22 mouse cellular contexts compared by ENCODE assay signal in genomic region chr1:71418467-71418866, GRCm38 (mm10). TPM values are rescaled to one million over a fixed set of nuclear protein-coding genes. Genes with fewer than 3 reads are reported as not detected.
DNase-seq lines count a peak whose midpoint lies in the region; ATAC-seq and TF ChIP-seq lines count a peak whose summit lies in the region.
"Had no signal": no experiment of that assay in that cellular context is flagged by ENCODE, and none has a peak within 500 bp of the region (broad histone marks: within the 10 kb centered on the region; RNA-seq: fewer than 3 reads in every experiment).

No protein-coding gene starts in this region.

- no peaks in the 10 kb centered on the region for H3K9me3 ChIP-seq in forebrain, embryonic 15.5 days
- H3K9me3 ChIP-seq in forebrain, embryonic 12.5 days, result no peaks in the 10 kb centered on the region
- no peaks in the 10 kb centered on the region for H3K9me3 ChIP-seq in hindbrain, postnatal 0 days (ENCODE audit: low read length)
- no peaks in the 10 kb centered on the region for H3K9me3 ChIP-seq in hindbrain, embryonic 11.5 days (ENCODE audit: control insufficient read depth, low read length)
- H3K9me3 ChIP-seq: embryonic facial prominence, embryonic 15.5 days; limb, embryonic 12.5 days; liver, embryonic 15.5 days; neural tube, embryonic 15.5 days had no signal

- no peak overlapping the region for H3K9ac ChIP-seq in forebrain, embryonic 15.5 days (replicated peaks)
- no peak overlapping the region for H3K9ac ChIP-seq in forebrain, embryonic 12.5 days
- no peak overlapping the region for H3K9ac ChIP-seq in hindbrain, postnatal 0 days (replicated peaks; ENCODE audit: low read length)
- no peak overlapping the region for H3K9ac ChIP-seq in hindbrain, embryonic 11.5 days (ENCODE audit: low read depth, low read length)
- H3K9ac ChIP-seq: embryonic facial prominence, embryonic 15.5 days; limb, embryonic 12.5 days; liver, embryonic 15.5 days; neural tube, embryonic 15.5 days had no signal

- no peak overlapping the region for H3K4me3 ChIP-seq in forebrain, embryonic 15.5 days
- no peak overlapping the region for H3K4me3 ChIP-seq in forebrain, embryonic 12.5 days (replicated peaks)
- no peak overlapping the region for H3K4me3 ChIP-seq in hindbrain, postnatal 0 days (ENCODE audit: low read length)
- H3K4me3 ChIP-seq in hindbrain, embryonic 11.5 days (ENCODE audit: low read depth, low read length), result no peak overlapping the region
- H3K4me3 ChIP-seq: embryonic facial prominence, embryonic 15.5 days; limb, embryonic 12.5 days; liver, embryonic 15.5 days; neural tube, embryonic 15.5 days had no signal

- H3K36me3 ChIP-seq in forebrain, embryonic 15.5 days, result no peaks in the 10 kb centered on the region
- no peaks in the 10 kb centered on the region for H3K36me3 ChIP-seq in forebrain, embryonic 12.5 days (replicated peaks)
- H3K36me3 ChIP-seq in hindbrain, postnatal 0 days (ENCODE audit: insufficient read depth, low read length), result no peaks in the 10 kb centered on the region
- H3K36me3 ChIP-seq in hindbrain, embryonic 11.5 days (ENCODE audit: control insufficient read depth, insufficient read depth, low read length), result no peaks in the 10 kb centered on the region
- H3K36me3 ChIP-seq: embryonic facial prominence, embryonic 15.5 days; limb, embryonic 12.5 days; liver, embryonic 15.5 days; neural tube, embryonic 15.5 days had no signal

- no peak overlapping the region for H3K27ac ChIP-seq in forebrain, embryonic 15.5 days (replicated peaks)
- no peak overlapping the region for H3K27ac ChIP-seq in forebrain, embryonic 12.5 days
- H3K27ac ChIP-seq in hindbrain, postnatal 0 days, result no peak overlapping the region
- H3K27ac ChIP-seq in hindbrain, embryonic 11.5 days (ENCODE audit: low read depth, low read length), result no peak overlapping the region
- H3K27ac ChIP-seq: embryonic facial prominence, embryonic 15.5 days; limb, embryonic 12.5 days; liver, embryonic 15.5 days; neural tube, embryonic 15.5 days had no signal

- 80% methylated on average over 5 of the region's 5 CpGs for WGBS in forebrain, embryonic 15.5 days
- 89% methylated on average over 5 of the region's 5 CpGs for WGBS in forebrain, embryonic 12.5 days
- 85% methylated on average over 5 of the region's 5 CpGs for WGBS in hindbrain, postnatal 0 days
- WGBS in hindbrain, embryonic 11.5 days, result 87% methylated on average over 5 of the region's 5 CpGs

- TF ChIP-seq CTCF in hindbrain, postnatal 0 days (IDR thresholded peaks at IDR 0.05; ENCODE audit: low read depth), result no peak

- no peak overlapping the region for H3K4me2 ChIP-seq in forebrain, embryonic 15.5 days (replicated peaks)
- H3K4me2 ChIP-seq in forebrain, embryonic 12.5 days, result no peak overlapping the region
- no peak overlapping the region for H3K4me2 ChIP-seq in hindbrain, postnatal 0 days (ENCODE audit: low read depth, low read length)
- H3K4me2 ChIP-seq in hindbrain, embryonic 11.5 days (replicated peaks; ENCODE audit: low read depth, low read length), result no peak overlapping the region
- H3K4me2 ChIP-seq: embryonic facial prominence, embryonic 15.5 days; limb, embryonic 12.5 days; liver, embryonic 15.5 days; neural tube, embryonic 15.5 days had no signal

- H3K4me1 ChIP-seq in forebrain, embryonic 15.5 days, result no peaks in the 10 kb centered on the region
- H3K4me1 ChIP-seq in forebrain, embryonic 12.5 days, result no peaks in the 10 kb centered on the region
- no peaks in the 10 kb centered on the region for H3K4me1 ChIP-seq in hindbrain, postnatal 0 days (ENCODE audit: insufficient read depth, low read length)
- H3K4me1 ChIP-seq in hindbrain, embryonic 11.5 days (replicated peaks; ENCODE audit: control insufficient read depth, insufficient read depth, low read length), result no peaks in the 10 kb centered on the region
- H3K4me1 ChIP-seq: embryonic facial prominence, embryonic 15.5 days; limb, embryonic 12.5 days; liver, embryonic 15.5 days; neural tube, embryonic 15.5 days had no signal

- no peaks in the 10 kb centered on the region for H3K27me3 ChIP-seq in forebrain, embryonic 15.5 days
- H3K27me3 ChIP-seq in forebrain, embryonic 12.5 days, result no peaks in the 10 kb centered on the region
- H3K27me3 ChIP-seq in hindbrain, postnatal 0 days (ENCODE audit: insufficient read depth, low read length), result no peaks in the 10 kb centered on the region
- no peaks in the 10 kb centered on the region for H3K27me3 ChIP-seq in hindbrain, embryonic 11.5 days (ENCODE audit: control insufficient read depth, insufficient read depth, low read length)
- H3K27me3 ChIP-seq: embryonic facial prominence, embryonic 15.5 days; limb, embryonic 12.5 days; liver, embryonic 15.5 days; neural tube, embryonic 15.5 days had no signal

- peak; percentile 18 for DNase-seq in brain, embryonic 18.5 days (ENCODE audit: low read depth, low spot score)
- peak; percentile 6 for DNase-seq in layer of hippocampus, adult 9-10 months (ENCODE audit: low spot score)
- peak; percentile 43 for DNase-seq in right cerebral cortex, postnatal 25 days
- DNase-seq in hindbrain, postnatal 0 days (ENCODE audit: low spot score), result no peak
- DNase-seq in hindbrain, embryonic 11.5 days (ENCODE audit: low spot score), result no peak
- DNase-seq: B cell, adult 2 months; cerebellum, adult 18-20 months; heart, postnatal 10 days; kidney, postnatal 25 days; lung, postnatal 10 days; thymus, postnatal 4 days had no signal

- ATAC-seq in forebrain, embryonic 15.5 days (replicated peaks), result peak; percentile 61; the same call in 1 of the 2 replicates
- no peak for ATAC-seq in forebrain, embryonic 12.5 days (ENCODE audit: low FRiP score)
- ATAC-seq in hindbrain, postnatal 0 days, result no peak
- ATAC-seq in hindbrain, embryonic 11.5 days (ENCODE audit: low FRiP score), result no peak
- ATAC-seq: hindbrain, embryonic 16.5 days; Patski had no signal

RNA-seq across cellular contexts. Expression of gene Abca12, which starts 3.8 kb away (rescaled TPM):
- polyA plus RNA-seq in forebrain, embryonic 15.5 days (2015; fragmentation: Nextera tagmentation; extraction: Ambion mirVana), result 0.03 and 0.05 TPM in 2 replicates
- polyA plus RNA-seq in forebrain, embryonic 12.5 days (2016; fragmentation: Nextera tagmentation; extraction: Ambion mirVana), result not detected in 2 replicates
- total RNA-seq in hindbrain, postnatal 0 days (2014; rRNA removed), result 0.43 and 0.58 TPM in 2 replicates
- polyA plus RNA-seq in hindbrain, postnatal 0 days (2015; fragmentation: Nextera tagmentation; extraction: Ambion mirVana), result 0.04 and 0.05 TPM in 2 replicates
- polyA plus RNA-seq in hindbrain, embryonic 11.5 days (2014; fragmentation: Nextera tagmentation; extraction: Ambion mirVana), result 0.14 TPM in 1 of 2 replicates, not detected in the other
- total RNA-seq: granulocyte monocyte progenitor cell, adult 5-6 weeks; megakaryocyte-erythroid progenitor cell, adult 5-6 weeks had no signal
- polyA plus RNA-seq: kidney, adult 2 months; liver, embryonic 15.5 days; Patski had no signal

Comparison
In these comparisons a context has a peak if more than half of its experiments do, and no peak if none do; other contexts are left out.
1. DNase-seq: peak in brain, embryonic 18.5 days (single experiment), layer of hippocampus, adult 9-10 months (single experiment) and right cerebral cortex, postnatal 25 days (single experiment); none in hindbrain, postnatal 0 days (single experiment) and hindbrain, embryonic 11.5 days (single experiment).